Mouse (Mus musculus): ENCODE results near the gene Cdh12.

Cdh12 gene

GRCm38 (mm10) chr15:20696229-20696628 is 247.2 kb downstream of the Cdh12 start:
- no peak for DNase-seq (ENCODE audit: extremely low spot score, low spot score)

GRCm38 (mm10) chr15:20711859-20712258 is 262.8 kb downstream of the Cdh12 start:
- DNase-seq (ENCODE audit: extremely low spot score, low spot score), result no peak

- DNase-seq (ENCODE audit: extremely low spot score, low spot score), result no peak
Measured at GRCm38 (mm10) chr15:20772289-20772688, 323.2 kb downstream of the Cdh12 start.

GRCm38 (mm10) chr15:20773423-20773822 is 324.4 kb downstream of the Cdh12 start:
- no peak for DNase-seq (ENCODE audit: extremely low spot score, low spot score)

GRCm38 (mm10) chr15:20796999-20797398 is 347.9 kb downstream of the Cdh12 start:
- DNase-seq (ENCODE audit: extremely low spot score, low spot score), result no peak

GRCm38 (mm10) chr15:20798541-20798940 is 349.5 kb downstream of the Cdh12 start:
- DNase-seq (ENCODE audit: extremely low spot score, low spot score), result no peak

GRCm38 (mm10) chr15:20835887-20836286 is 386.8 kb downstream of the Cdh12 start:
- DNase-seq (ENCODE audit: extremely low spot score, low spot score), result peak; percentile 33

- no peak for DNase-seq (ENCODE audit: extremely low spot score, low spot score)
Measured at GRCm38 (mm10) chr15:20836991-20837390, 387.9 kb downstream of the Cdh12 start.

GRCm38 (mm10) chr15:20841479-20841878 is 392.4 kb downstream of the Cdh12 start:
- no peak for DNase-seq (ENCODE audit: extremely low spot score, low spot score)

- DNase-seq (ENCODE audit: extremely low spot score, low spot score), result no peak
Measured at GRCm38 (mm10) chr15:20863076-20863475, 414.0 kb downstream of the Cdh12 start.

GRCm38 (mm10) chr15:20872518-20872917 is 423.5 kb downstream of the Cdh12 start:
- no peak for DNase-seq (ENCODE audit: extremely low spot score, low spot score)

- no peak for DNase-seq (ENCODE audit: extremely low spot score, low spot score)
Measured at GRCm38 (mm10) chr15:20876993-20877392, 427.9 kb downstream of the Cdh12 start.

- no peak for DNase-seq (ENCODE audit: extremely low spot score, low spot score)
Measured at GRCm38 (mm10) chr15:20893471-20893870, 444.4 kb downstream of the Cdh12 start.

- DNase-seq (ENCODE audit: extremely low spot score, low spot score), result no peak
Measured at GRCm38 (mm10) chr15:20902568-20902967, 453.5 kb downstream of the Cdh12 start.

GRCm38 (mm10) chr15:20928221-20928620 is 479.2 kb downstream of the Cdh12 start:
- no peak for DNase-seq (ENCODE audit: extremely low spot score, low spot score)

GRCm38 (mm10) chr15:20944000-20944399 is 494.9 kb downstream of the Cdh12 start:
- no peak for DNase-seq (ENCODE audit: extremely low spot score, low spot score)

- no peak for DNase-seq (ENCODE audit: extremely low spot score, low spot score)
Measured at GRCm38 (mm10) chr15:20967463-20967862, 518.4 kb downstream of the Cdh12 start.

GRCm38 (mm10) chr15:20971041-20971440 is 522.0 kb downstream of the Cdh12 start:
- DNase-seq (ENCODE audit: extremely low spot score, low spot score), result no peak

GRCm38 (mm10) chr15:21000541-21000940 is 551.5 kb downstream of the Cdh12 start:
- DNase-seq (ENCODE audit: extremely low spot score, low spot score), result no peak

- no peak for DNase-seq (ENCODE audit: extremely low spot score, low spot score)
Measured at GRCm38 (mm10) chr15:21007931-21008330, 558.9 kb downstream of the Cdh12 start.

- DNase-seq (ENCODE audit: extremely low spot score, low spot score), result no peak
Measured at GRCm38 (mm10) chr15:21008487-21008886, 559.4 kb downstream of the Cdh12 start.

GRCm38 (mm10) chr15:21008969-21009368 is 559.9 kb downstream of the Cdh12 start:
- DNase-seq (ENCODE audit: extremely low spot score, low spot score), result no peak

GRCm38 (mm10) chr15:21063683-21064082 is 614.6 kb downstream of the Cdh12 start:
- no peak for DNase-seq (ENCODE audit: extremely low spot score, low spot score)

- no peak for DNase-seq (ENCODE audit: extremely low spot score, low spot score)
Measured at GRCm38 (mm10) chr15:21069264-21069663, 620.2 kb downstream of the Cdh12 start.

Measured in neural tube, embryonic 10.5 days (tissue).